Mouse (Mus musculus): ENCODE measurements at regions not wholly inside any gene's neighbourhood (a gene's known extent, or its start where the extent isn't known, plus 50 kb on each side); places are given as distances from the start of the nearest gene placed in this dataset.

DNA sequence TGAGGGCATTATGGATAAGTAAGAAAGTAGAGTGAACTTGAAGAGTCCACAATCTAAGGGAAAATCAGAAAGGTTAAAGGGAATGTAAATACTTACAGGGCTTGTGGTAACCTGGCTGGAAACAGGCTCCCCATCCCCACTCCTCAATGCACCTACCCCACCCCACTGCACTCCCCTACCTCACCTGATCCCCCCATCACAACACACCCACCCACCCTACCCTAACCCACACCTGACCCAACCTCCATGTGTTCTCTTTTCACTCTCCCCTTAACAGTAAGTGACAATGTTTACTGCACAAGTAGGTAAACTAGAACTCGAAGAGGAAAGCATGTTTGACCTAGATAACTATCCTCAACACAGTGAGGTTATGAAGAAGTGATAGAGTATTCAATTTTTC, 247.9 kb upstream of the Zc3h15 start:
- no peak overlapping the region for H3K4me3 ChIP-seq
- no peak overlapping the region for H3K4me2 ChIP-seq
- ATAC-seq (ENCODE audit: low FRiP score): no peak
- no peak overlapping the region for H3K9ac ChIP-seq
- no peaks in the 10 kb centered on the region for H3K27me3 ChIP-seq
- no peaks in the 10 kb centered on the region for H3K36me3 ChIP-seq
- no peaks in the 10 kb centered on the region for H3K9me3 ChIP-seq
- peaks cover 3% of the 10 kb centered on the region; the same call in 1 of the 2 replicates for H3K4me1 ChIP-seq (replicated peaks)
- no peak overlapping the region for H3K27ac ChIP-seq
- WGBS: 69% methylated on average over 1 of the region's 1 CpGs

DNA sequence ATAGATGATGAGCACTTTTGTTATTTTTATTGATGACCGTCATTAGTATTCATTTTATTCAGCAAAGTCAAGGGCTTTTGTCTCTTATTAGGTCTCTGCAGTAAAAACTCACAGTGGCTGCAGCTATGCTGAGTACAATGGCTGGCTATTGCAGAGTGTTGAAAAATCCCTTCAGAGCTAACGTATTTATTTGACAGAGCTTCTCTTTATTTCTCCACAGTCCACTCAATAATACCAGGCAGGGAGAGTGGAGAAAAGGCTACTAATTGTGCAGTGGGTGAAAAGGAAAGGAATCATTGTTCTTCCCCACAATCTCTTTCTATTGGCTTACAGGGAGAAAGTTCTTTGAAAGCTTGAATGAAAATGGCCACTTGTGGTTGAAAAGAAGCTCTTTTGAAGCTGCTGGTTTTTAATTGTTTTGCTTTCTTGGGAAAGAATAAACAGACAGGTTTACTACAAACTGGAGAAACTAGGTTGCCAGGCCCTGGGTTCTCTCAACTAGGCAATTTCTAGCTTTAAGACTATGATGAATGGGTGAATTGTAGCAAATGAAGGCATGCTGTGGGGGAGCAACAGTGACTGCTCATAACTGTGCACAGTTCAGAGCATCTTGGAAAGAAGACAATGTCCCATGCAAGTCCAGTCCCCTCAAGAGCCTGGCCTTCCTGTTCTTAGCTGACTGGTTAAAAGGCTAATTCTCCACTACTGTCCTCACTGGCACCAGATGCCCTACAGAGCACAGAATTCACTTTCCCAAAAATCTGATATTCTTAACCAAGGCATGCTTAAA, 247.2 kb upstream of the Zc3h15 start:
- ATAC-seq (ENCODE audit: low FRiP score): peak; percentile 21; the same call in 1 of the 2 replicates
- no peaks in the 10 kb centered on the region for H3K36me3 ChIP-seq
- no peak overlapping the region for H3K27ac ChIP-seq
- H3K4me1 ChIP-seq (replicated peaks): peaks cover 3% of the 10 kb centered on the region; the same call in 1 of the 2 replicates
- no peak overlapping the region for H3K9ac ChIP-seq
- H3K4me2 ChIP-seq: no peak overlapping the region
- WGBS: 18% methylated on average over 2 of the region's 2 CpGs
- H3K9me3 ChIP-seq: no peaks in the 10 kb centered on the region
- H3K4me3 ChIP-seq: no peak overlapping the region
- no peaks in the 10 kb centered on the region for H3K27me3 ChIP-seq

DNA sequence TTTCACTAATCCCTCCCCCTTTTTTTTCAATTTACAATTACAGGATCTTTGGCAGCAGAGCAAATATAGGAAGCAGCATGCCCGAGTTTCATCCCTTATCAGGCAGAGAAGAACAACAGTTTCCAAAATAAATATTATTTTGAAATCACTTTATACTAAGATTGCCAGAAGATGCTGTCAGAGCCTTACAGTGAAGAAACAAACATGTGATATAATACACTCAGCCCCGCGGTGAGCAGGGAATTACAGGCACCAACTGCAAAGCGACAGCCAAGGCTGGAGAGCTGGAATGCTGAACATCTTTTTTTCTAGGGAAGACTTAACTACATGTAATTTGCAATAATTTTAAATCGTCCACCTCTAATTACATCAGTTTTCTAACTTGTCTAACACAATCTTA, 201.5 kb upstream of the Zc3h15 start:
- H3K27ac ChIP-seq: no peak overlapping the region
- H3K4me1 ChIP-seq (replicated peaks): no peaks in the 10 kb centered on the region
- H3K4me3 ChIP-seq: no peak overlapping the region
- no peak overlapping the region for H3K4me2 ChIP-seq
- H3K9me3 ChIP-seq: no peaks in the 10 kb centered on the region
- WGBS: 80% methylated on average over 5 of the region's 5 CpGs
- H3K9ac ChIP-seq: no peak overlapping the region
- no peaks in the 10 kb centered on the region for H3K36me3 ChIP-seq
- H3K27me3 ChIP-seq: no peaks in the 10 kb centered on the region
- ATAC-seq (ENCODE audit: low FRiP score): no peak

DNA sequence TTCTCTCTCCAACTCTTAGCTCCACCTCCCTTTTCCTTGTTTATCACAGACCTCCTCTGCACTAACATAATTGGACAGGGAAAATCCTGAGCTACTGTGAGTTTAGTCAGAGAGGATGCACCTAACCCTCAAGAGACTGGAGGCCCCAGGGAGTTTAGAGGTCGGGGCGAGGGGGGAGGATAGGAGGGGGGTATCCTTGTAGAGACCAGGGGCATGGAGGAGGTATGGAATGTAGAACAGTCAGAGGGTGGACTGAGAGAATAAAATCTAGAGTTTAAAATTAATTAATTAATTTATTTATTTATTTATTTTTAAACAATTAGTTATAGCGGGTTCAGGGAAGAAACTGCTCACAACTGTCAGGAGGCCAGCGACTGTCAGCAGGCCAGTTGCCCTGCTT, 192.9 kb upstream of the Zc3h15 start:
- H3K4me2 ChIP-seq: no peak overlapping the region
- no peak for ATAC-seq (ENCODE audit: low FRiP score)
- no peaks in the 10 kb centered on the region for H3K36me3 ChIP-seq
- H3K9ac ChIP-seq: no peak overlapping the region
- no peak overlapping the region for H3K4me3 ChIP-seq
- H3K27me3 ChIP-seq: no peaks in the 10 kb centered on the region
- 91% methylated on average over 4 of the region's 4 CpGs for WGBS
- no peaks in the 10 kb centered on the region for H3K9me3 ChIP-seq
- H3K27ac ChIP-seq: no peak overlapping the region
- no peaks in the 10 kb centered on the region for H3K4me1 ChIP-seq (replicated peaks)

Data from hindbrain, embryonic 13.5 days (tissue).